Comparison of ENCODE assay signal across 8 mouse cellular contexts in the genomic region with DNA sequence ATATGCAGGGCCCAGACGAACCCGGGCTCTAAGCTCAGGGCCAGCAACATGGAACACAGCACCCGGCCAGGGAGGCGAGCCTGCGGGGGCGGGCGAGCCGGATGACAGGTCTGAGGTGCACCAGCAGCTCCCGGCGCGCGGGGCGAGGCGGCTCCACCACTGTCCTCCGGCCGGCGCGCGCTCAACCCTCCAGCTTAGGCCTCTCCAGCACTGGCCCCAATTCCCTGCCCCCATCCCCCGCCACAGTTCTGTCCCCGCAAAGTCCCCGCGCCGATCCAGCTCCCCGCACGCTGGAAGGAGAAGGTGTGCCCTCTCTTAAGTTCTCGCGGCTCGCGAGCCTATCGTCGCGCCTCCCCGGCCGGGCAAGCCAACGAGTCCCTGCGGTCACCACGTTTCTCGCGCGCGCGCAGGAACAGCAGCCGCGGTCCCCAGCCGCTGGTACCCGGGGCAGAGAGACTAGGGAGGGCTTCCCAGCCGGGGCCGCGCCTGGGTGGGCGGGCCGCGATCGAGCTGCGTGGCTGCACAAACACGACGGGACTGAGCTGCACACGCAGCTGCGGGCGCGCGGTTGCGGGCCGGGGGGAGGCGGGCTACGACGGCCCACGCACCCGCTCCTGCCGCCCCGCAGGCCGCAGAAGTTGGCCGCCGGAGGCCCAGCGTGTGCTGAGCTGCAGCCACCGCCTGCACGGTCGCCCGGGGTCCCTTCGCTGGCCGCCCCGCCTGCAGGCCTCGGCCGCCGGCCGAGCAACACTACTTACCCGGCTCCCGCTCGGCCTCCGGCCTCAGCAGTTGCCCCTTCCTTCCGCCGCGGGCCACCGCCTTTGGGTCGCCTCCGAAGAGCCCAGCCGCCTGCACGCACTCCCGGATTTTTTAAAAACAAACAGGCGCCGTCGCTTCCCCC. TPM values are rescaled to one million over a fixed set of nuclear protein-coding genes. Genes with fewer than 3 reads are reported as not detected.
DNase-seq lines count a peak whose midpoint lies in the region; ATAC-seq lines count a peak whose summit lies in the region.

No protein-coding gene starts in this region.

- H3K4me2 ChIP-seq in kidney, embryonic 16.5 days (replicated peaks; ENCODE audit: low read depth, low read length) = peak overlapping the region; percentile 73
- peak overlapping the region; percentile 70 for H3K4me2 ChIP-seq in neural tube, embryonic 13.5 days

- peak overlapping the region; percentile 75 for H3K4me3 ChIP-seq in kidney, embryonic 16.5 days (ENCODE audit: low read length)
- H3K4me3 ChIP-seq in neural tube, embryonic 13.5 days = peak overlapping the region; percentile 84

- no peaks in the 10 kb centered on the region for H3K27me3 ChIP-seq in kidney, embryonic 16.5 days (ENCODE audit: insufficient read depth, low read length)
- no peaks in the 10 kb centered on the region for H3K27me3 ChIP-seq in neural tube, embryonic 13.5 days

- peak overlapping the region; percentile 98 for H3K27ac ChIP-seq in kidney, embryonic 16.5 days (ENCODE audit: low read length)
- peak overlapping the region; percentile 97 for H3K27ac ChIP-seq in neural tube, embryonic 13.5 days (replicated peaks)

- H3K36me3 ChIP-seq in kidney, embryonic 16.5 days (ENCODE audit: insufficient read depth, low read length) = no peaks in the 10 kb centered on the region
- H3K36me3 ChIP-seq in neural tube, embryonic 13.5 days = no peaks in the 10 kb centered on the region

- no peaks in the 10 kb centered on the region for H3K9me3 ChIP-seq in kidney, embryonic 16.5 days (ENCODE audit: low read length)
- no peaks in the 10 kb centered on the region for H3K9me3 ChIP-seq in neural tube, embryonic 13.5 days

- peak overlapping the region; percentile 88 for H3K9ac ChIP-seq in kidney, embryonic 16.5 days (replicated peaks; ENCODE audit: low read length)
- H3K9ac ChIP-seq in neural tube, embryonic 13.5 days = peak overlapping the region; percentile 95

- under 1% methylated on average over 101 of the region's 102 CpGs for WGBS in kidney, embryonic 16.5 days
- under 1% methylated on average over 92 of the region's 102 CpGs for WGBS in neural tube, embryonic 13.5 days

- DNase-seq in CD4-positive, CD25-positive, alpha-beta regulatory T cell, adult 2 months (ENCODE audit: low read depth, low spot score) = peak; percentile 74
- peak; percentile 64 to 69 for DNase-seq in adrenal gland, adult 18-20 months (ENCODE audit: low spot score in 2 of 2)
- peak; percentile 88 for DNase-seq in embryo, embryonic 11 days
- peak; percentile 61 to 64 for DNase-seq in heart, adult 9 months (ENCODE audit: low spot score in 2 of 2)
- peak; percentile 65 to 77 for DNase-seq in lung, adult 18-20 months
- peak; percentile 43 to 65 for DNase-seq in thymus, postnatal 36 days

- ATAC-seq in kidney, embryonic 16.5 days (ENCODE audit: low FRiP score, low TSS enrichment) = peak; percentile 32
- peak; percentile 70 for ATAC-seq in neural tube, embryonic 13.5 days (ENCODE audit: low read depth)

- H3K4me1 ChIP-seq in kidney, embryonic 16.5 days (ENCODE audit: insufficient read depth, low read length) = peaks cover 67% of the 10 kb centered on the region
- H3K4me1 ChIP-seq in neural tube, embryonic 13.5 days (replicated peaks) = peaks cover 85% of the 10 kb centered on the region

RNA-seq across cellular contexts. Expression of gene Elmsan1, which starts 25.7 kb away (rescaled TPM):
- total RNA-seq in adrenal gland, adult 18-20 months (2021) = 10 to 100 TPM; 17.5 to 20.6 TPM
- polyA plus RNA-seq in kidney, embryonic 16.5 days (2015; fragmentation: Nextera tagmentation; extraction: Ambion mirVana) = 8.6 and 9.3 TPM in 2 replicates
- polyA plus RNA-seq in neural tube, embryonic 13.5 days (2015; fragmentation: Nextera tagmentation; extraction: Ambion mirVana) = 4.9 TPM in 2 replicates

RNA-seq across cellular contexts. Expression of gene Pnma1, which starts 44.7 kb away (rescaled TPM):
- under 1 TPM; 0.26 to 0.36 TPM for total RNA-seq in adrenal gland, adult 18-20 months (2021)
- 1.1 and 1.2 TPM in 2 replicates for polyA plus RNA-seq in kidney, embryonic 16.5 days (2015; fragmentation: Nextera tagmentation; extraction: Ambion mirVana)
- polyA plus RNA-seq in neural tube, embryonic 13.5 days (2015; fragmentation: Nextera tagmentation; extraction: Ambion mirVana) = 3.1 and 3.7 TPM in 2 replicates

Comparison
In these comparisons a context has a peak if more than half of its experiments do, and no peak if none do; other contexts are left out.
1. Peak in every context shown above with its lines: DNase-seq, ATAC-seq, H3K4me3 ChIP-seq and H3K27ac ChIP-seq.